Mouse (Mus musculus) forebrain, embryonic 14.5 days (tissue): ENCODE measurements at regions not wholly inside any gene's neighbourhood (a gene's known extent, or its start where the extent isn't known, plus 50 kb on each side); places are given as distances from the start of the nearest gene placed in this dataset.

Source experiments
- ATAC-seq: fragments of 200-750 bp; cut with Nextera tagmentation; 2 replicates; pipeline ENCODE4 v1.8.0; 2017; ENCODE audit warnings: mild to moderate bottlenecking, moderate library complexity
- DNase-seq: peaks from one replicate; pipeline ENCODE4 v3.0.0-alpha.2; 2015; ENCODE audit warnings: low spot score
- H3K27ac ChIP-seq: fragments of 300-500 bp; sonication (generic); 2 replicates; pipeline ENCODE4 v1.5.1; 2014; ENCODE audit warnings: low read depth, mild to moderate bottlenecking, control low read depth, low read length, moderate library complexity
- H3K27me3 ChIP-seq: fragments of 300-500 bp; sonication (generic); replicated peaks from 2 replicates; pipeline ENCODE4 v1.6.1; 2014; ENCODE audit warnings: low read length, control low read depth, mixed read lengths; ENCODE audit not compliant: control insufficient read depth, insufficient read depth
- H3K36me3 ChIP-seq: fragments of 300-500 bp; sonication (generic); 2 replicates; pipeline ENCODE4 v1.6.1; 2014; ENCODE audit warnings: low read length, control low read depth; ENCODE audit not compliant: control insufficient read depth, insufficient read depth
- H3K4me1 ChIP-seq: fragments of 300-500 bp; sonication (generic); 2 replicates; pipeline ENCODE4 v1.6.1; 2014; ENCODE audit warnings: antibody characterized with exemption, low read length, control low read depth; ENCODE audit not compliant: control insufficient read depth, insufficient read depth
- H3K4me2 ChIP-seq: fragments of 300-500 bp; sonication (generic); 2 replicates; pipeline ENCODE4 v1.6.1; 2014; ENCODE audit warnings: mild to moderate bottlenecking, control low read depth, low read length
- H3K4me3 ChIP-seq: fragments of 300-500 bp; sonication (generic); 2 replicates; pipeline ENCODE4 v1.5.1; 2014; ENCODE audit warnings: low read depth, low read length, control low read depth
- H3K9ac ChIP-seq: fragments of 300-500 bp; sonication (generic); 2 replicates; pipeline ENCODE4 v1.6.1; 2014; ENCODE audit warnings: mild to moderate bottlenecking, low read length, control low read depth, moderate library complexity
- H3K9me3 ChIP-seq: fragments of 300-500 bp; sonication (generic); replicated peaks from 2 replicates; pipeline ENCODE4 v1.6.1; 2016; ENCODE audit warnings: low read length, control low read depth, mixed read lengths; ENCODE audit not compliant: control insufficient read depth
- WGBS: fragments of 180-500 bp; shearing (Covaris S2); extraction: QIAGEN DNeasy Blood & Tissue Kit; methylation state at CpG from one replicate; pipeline ENCODE4 v1.1.7; 2014; 5-methylcytosine and 5-hydroxymethylcytosine counted together

DNA sequence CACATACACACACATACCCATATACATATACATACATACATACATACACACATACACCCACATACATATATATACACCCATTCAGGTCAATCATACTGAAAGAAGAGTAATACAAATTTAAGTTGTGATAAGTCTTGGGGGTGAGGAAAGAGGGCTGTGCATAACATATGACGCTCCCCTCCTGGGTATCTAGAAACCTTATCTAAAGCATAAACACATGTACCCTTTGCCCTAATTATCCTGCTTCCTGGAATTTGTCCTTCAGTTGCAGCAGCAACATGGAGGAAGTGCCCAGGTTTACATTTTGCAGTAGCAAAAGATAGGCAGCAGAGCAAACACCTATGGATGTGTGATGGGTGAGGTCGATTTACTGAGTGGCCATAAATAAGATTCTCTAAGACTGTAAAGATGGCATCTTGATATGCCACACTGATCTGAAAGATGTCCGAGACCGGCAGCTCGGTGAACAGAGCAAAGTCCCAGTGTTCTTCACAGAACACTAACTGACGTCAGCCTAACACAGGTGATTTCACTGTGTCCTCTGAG, 172.0 kb upstream of the Irf2bp2 start:
- DNase-seq (no peak), ATAC-seq (no peak)
- Histone ChIP-seq H3K36me3 (no peaks in the 10 kb centered on the region), H3K27ac (no peak overlapping the region), H3K27me3 (no peaks in the 10 kb centered on the region), H3K4me3 (no peak overlapping the region), H3K9me3 (no peaks in the 10 kb centered on the region), H3K4me1 (no peaks in the 10 kb centered on the region), H3K4me2 (no peak overlapping the region), H3K9ac (no peak overlapping the region)
- WGBS: 94% methylated on average over 6 of the region's 6 CpGs

- H3K4me3 ChIP-seq: no peak overlapping the region
- H3K9ac ChIP-seq: no peak overlapping the region
- H3K36me3 ChIP-seq: no peaks in the 10 kb centered on the region
- H3K27me3 ChIP-seq: no peaks in the 10 kb centered on the region
- DNase-seq (no peak), ATAC-seq (no peak)
- no peaks in the 10 kb centered on the region for H3K4me1 ChIP-seq
- no peaks in the 10 kb centered on the region for H3K9me3 ChIP-seq
- H3K4me2 ChIP-seq: no peak overlapping the region
- no peak overlapping the region for H3K27ac ChIP-seq
- WGBS: 90% methylated on average over 7 of the region's 7 CpGs
Measured at GRCm38 (mm10) chr8:126763600-126763999, 169.8 kb upstream of the Irf2bp2 start.

- no peaks in the 10 kb centered on the region for H3K36me3 ChIP-seq
- 80% methylated on average over 7 of the region's 7 CpGs for WGBS
- no peak overlapping the region for H3K4me3 ChIP-seq
Measured at GRCm38 (mm10) chr8:126759711-126760110, 165.9 kb upstream of the Irf2bp2 start.

GRCm38 (mm10) chr8:126758951-126759350, 165.2 kb upstream of the Irf2bp2 start:
- ATAC-seq: no peak
- no peak overlapping the region for H3K27ac ChIP-seq
- WGBS: 91% methylated on average over 4 of the region's 4 CpGs
- no peaks in the 10 kb centered on the region for H3K9me3 ChIP-seq
- no peak overlapping the region for H3K4me3 ChIP-seq
- H3K27me3 ChIP-seq: no peaks in the 10 kb centered on the region
- H3K36me3 ChIP-seq: no peaks in the 10 kb centered on the region
- no peak overlapping the region for H3K4me2 ChIP-seq
- no peak overlapping the region for H3K9ac ChIP-seq
- H3K4me1 ChIP-seq: peaks cover 3% of the 10 kb centered on the region
- DNase-seq: no peak

More at GRCm38 (mm10) chr8:126759711-126760110, 165.9 kb upstream of the Irf2bp2 start:
- H3K27ac ChIP-seq: no peak overlapping the region
- no peaks in the 10 kb centered on the region for H3K9me3 ChIP-seq
- ATAC-seq: no peak
- H3K4me1 ChIP-seq: no peaks in the 10 kb centered on the region
- no peak for DNase-seq
- H3K27me3 ChIP-seq: no peaks in the 10 kb centered on the region
- no peak overlapping the region for H3K9ac ChIP-seq
- H3K4me2 ChIP-seq: no peak overlapping the region

DNA sequence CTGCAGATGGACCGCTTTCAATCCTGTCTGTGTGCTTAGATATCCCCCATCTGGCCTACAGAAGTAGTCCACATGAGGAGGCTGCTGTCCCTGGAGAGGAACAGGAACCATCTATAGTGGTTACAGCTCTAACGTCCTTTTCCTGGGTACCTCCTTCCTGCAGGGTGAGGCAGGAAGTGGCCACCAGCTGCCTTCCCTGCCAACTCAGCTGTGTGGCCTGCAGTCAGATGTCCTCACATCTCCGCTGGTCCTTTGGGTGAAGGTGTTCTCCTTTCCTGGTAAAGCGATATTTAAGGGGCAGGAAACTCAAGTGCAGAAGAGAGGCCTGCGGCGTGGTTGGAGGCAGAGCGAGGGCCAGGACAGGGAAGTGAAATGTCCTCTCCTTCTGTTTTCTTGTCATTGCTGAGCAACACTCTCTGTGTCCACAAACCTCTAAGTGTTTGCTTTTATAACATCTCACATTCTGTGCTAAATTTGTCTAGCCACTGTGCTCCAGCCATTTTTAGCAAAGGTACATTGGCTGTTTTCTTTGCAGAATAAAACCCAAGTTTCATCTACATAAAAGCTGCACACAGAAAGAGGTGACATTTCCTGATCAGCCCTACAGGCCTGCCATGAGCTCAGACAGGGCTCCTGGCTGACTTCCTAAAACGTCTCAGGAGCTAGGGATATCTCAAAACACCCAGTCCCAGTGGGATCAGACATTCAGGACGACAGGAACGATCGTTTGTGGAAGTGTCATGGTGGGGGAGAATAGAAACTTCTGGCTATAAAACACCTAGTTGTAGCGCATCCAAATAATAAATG, 164.4 kb upstream of the Irf2bp2 start:
- Histone ChIP-seq H3K9ac (no peak overlapping the region), H3K27ac (no peak overlapping the region), H3K36me3 (no peaks in the 10 kb centered on the region), H3K4me3 (no peak overlapping the region), H3K4me1 (peaks cover 10% of the 10 kb centered on the region), H3K9me3 (no peaks in the 10 kb centered on the region), H3K27me3 (no peaks in the 10 kb centered on the region), H3K4me2 (no peak overlapping the region)
- no peak for DNase-seq
- 86% methylated on average over 12 of the region's 12 CpGs for WGBS
- no peak for ATAC-seq

DNA sequence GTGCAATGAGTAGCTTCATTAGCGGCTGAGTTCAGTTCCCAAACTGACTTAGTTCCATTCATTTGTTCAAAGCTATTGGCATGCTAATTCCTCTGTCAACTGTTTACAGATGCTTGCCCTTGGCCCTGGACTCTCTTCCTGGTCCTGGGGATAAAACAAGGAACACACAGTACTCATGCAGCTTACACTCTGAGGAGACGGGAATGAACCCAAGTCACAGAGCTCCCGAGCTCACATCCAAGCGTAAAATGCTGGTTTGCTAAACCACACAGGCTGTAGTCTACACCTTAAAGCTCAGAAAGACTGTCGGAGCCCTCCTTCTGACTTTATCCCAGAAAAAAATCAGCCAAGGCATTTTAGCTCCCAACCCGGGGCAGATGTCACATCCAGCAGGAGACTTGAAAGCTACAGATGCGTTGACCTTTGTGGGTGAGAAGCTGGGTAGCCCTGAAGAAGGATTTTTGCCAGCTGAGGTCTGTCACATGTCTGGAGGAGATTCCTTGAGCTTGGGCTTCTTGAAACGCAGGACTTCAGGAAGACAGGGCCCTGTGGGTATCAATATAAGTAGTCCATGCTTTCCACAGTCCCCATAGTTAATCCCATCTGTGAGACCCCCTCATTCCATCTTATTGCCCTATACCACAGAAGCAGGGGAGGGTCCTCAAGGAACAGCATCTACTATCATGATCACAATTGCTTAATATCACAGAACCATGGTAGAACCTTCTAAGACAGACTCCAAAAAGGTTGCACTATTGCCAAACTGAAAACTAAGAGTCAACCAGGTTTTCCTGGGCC, 162.7 kb upstream of the Irf2bp2 start:
- no peak overlapping the region for H3K9ac ChIP-seq
- H3K4me3 ChIP-seq: no peak overlapping the region
- H3K27me3 ChIP-seq: no peaks in the 10 kb centered on the region
- no peaks in the 10 kb centered on the region for H3K9me3 ChIP-seq
- no peak overlapping the region for H3K4me2 ChIP-seq
- whole genome bisulfite sequencing: 72% methylated on average over 8 of the region's 8 CpGs
- H3K27ac ChIP-seq: no peak overlapping the region
- DNase-seq: no peak
- ATAC-seq: no peak
- peaks cover 15% of the 10 kb centered on the region for H3K4me1 ChIP-seq
- H3K36me3 ChIP-seq: no peaks in the 10 kb centered on the region

GRCm38 (mm10) chr8:126755669-126756068, 161.9 kb upstream of the Irf2bp2 start:
- H3K27ac ChIP-seq: no peak overlapping the region
- no peaks in the 10 kb centered on the region for H3K9me3 ChIP-seq
- H3K4me3 ChIP-seq: no peak overlapping the region
- DNase-seq: no peak
- ATAC-seq: no peak
- peaks cover 15% of the 10 kb centered on the region for H3K4me1 ChIP-seq
- H3K9ac ChIP-seq: no peak overlapping the region
- H3K27me3 ChIP-seq: no peaks in the 10 kb centered on the region
- no peak overlapping the region for H3K4me2 ChIP-seq
- no peaks in the 10 kb centered on the region for H3K36me3 ChIP-seq
- WGBS: 86% methylated on average over 5 of the region's 5 CpGs

- DNase-seq (no peak), ATAC-seq (no peak)
- Histone ChIP-seq H3K27me3 (no peaks in the 10 kb centered on the region), H3K9ac (no peak overlapping the region), H3K4me1 (peaks cover 15% of the 10 kb centered on the region), H3K36me3 (no peaks in the 10 kb centered on the region), H3K27ac (no peak overlapping the region), H3K4me2 (no peak overlapping the region), H3K4me3 (no peak overlapping the region), H3K9me3 (no peaks in the 10 kb centered on the region)
- WGBS: 90% methylated on average over 8 of the region's 8 CpGs
Measured at GRCm38 (mm10) chr8:126754361-126754809, 160.6 kb upstream of the Irf2bp2 start.
